Mouse (Mus musculus): ENCODE data around the gene Rsrc1.

DNA sequence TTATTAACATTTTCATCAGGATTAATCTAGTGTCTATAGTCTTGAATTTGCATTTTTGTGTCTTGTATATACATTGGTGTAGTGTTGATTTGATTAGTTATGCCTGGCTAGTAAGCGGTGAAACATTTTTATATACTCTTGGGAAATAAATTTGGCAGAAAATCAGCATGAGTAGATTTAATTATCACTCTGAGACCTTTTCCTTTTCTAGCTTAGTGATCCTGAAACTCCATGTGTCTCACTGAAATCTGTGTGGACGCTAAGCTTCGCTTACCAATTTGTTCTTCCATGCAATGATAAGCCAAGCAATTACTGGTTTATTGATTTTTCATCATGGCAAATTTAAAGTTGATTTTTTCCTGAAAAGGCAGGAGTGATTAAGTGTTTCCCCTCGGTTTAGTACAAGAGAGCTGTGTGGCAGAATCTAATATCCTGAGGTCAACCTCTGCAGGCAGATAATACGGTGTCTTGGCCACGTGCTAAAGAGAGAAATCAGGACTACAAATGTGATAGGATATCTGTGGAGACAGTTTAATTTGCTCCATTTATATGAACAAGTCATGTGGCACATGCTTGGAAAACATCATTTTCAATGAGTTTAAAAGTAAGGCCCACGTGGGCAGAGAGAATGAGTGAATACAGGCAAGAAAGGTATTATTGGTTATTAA lies 328.6 kb downstream of the Rsrc1 start:
- TF ChIP-seq CTCF (conservative IDR thresholded peaks at IDR 0.05; ENCODE audit: low read length), result no peak
- TF ChIP-seq NANOG (IDR thresholded peaks at IDR 0.05; ENCODE audit: borderline replicate concordance, low read length), result no peak

Measured in E14TG2a.4 (cell line).